Mouse (Mus musculus): ENCODE measurements around the gene Ank2. TPM values are rescaled to one million over a fixed set of nuclear protein-coding genes. Genes with fewer than 3 reads are reported as not detected.
"Not testable (repeated sequence)": the region's sequence is repeated elsewhere in the genome, so short reads cannot be mapped to it uniquely, and the experiment has no call there.

Ank2 gene
- total RNA-seq, 1 experiment from 2014 or later, result 0.12 TPM

DNA sequence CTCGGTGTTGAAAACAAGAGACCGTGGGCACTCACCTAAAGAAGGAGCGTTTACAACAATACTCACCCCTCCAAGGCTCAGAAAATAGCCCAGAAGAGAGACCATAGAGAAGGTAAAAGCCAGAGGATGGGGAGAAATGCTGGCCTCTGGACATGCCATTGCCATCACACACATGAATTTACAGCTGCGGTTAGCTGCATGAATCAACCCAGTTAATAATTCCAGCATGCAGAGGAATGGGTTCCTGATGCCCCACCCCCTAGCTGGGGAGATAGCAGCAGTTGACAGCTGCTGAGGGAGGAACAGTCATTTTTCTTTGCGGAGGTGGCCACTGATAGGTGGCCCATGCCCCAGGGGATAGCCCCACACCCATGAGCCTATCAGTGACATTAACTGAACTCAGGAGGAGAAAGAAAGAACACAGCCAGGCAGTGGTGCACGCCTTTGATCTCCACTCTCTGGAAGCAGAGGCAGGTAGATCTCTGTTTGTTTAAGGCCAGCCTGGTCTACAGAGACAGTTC is 124.9 kb downstream of the Ank2 start:
- ATAC-seq (ENCODE audit: extremely low read depth, insufficient number of reproducible peaks, low FRiP score, poor library complexity, severe bottlenecking), result no peak

DNA sequence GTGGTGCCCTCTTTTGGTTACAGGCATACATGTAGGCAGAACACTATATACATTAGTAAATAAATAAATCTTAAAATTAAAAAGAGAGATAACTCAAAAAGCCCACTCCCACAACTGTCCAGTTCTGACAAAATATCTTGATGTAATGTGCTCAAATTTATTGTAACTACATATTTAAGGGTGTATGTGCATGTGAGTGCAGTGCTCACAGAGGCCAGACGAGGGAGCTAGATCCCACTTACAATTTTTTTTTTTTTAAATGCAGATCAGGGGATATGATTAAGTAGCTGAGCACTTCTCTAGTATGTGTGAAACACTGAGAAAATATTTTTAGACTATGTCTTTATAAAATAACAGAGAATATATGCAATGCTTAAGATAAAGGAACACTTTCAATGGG is 127.4 kb downstream of the Ank2 start:
- no peak for ATAC-seq (ENCODE audit: extremely low read depth, insufficient number of reproducible peaks, low FRiP score, poor library complexity, severe bottlenecking)

DNA sequence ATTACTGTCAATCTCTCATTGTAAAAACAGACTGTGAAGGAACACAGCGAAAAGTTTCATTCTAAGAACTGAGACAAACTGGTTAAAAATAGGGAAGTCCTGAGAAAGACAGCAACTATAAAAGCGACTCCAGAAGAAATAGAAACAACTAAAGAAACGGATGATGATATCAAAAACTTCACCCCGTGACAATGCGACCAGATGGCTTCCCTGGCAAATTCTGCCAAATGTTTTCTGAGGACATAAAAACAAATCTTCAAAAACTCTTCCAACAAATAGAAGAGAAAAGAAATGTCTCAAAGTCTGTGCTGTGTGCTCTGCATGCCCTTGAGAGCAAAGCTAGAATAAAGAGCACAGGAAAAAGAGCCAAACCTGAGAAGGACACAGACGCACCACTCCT is 129.6 kb downstream of the Ank2 start:
- no peak for ATAC-seq (ENCODE audit: extremely low read depth, insufficient number of reproducible peaks, low FRiP score, poor library complexity, severe bottlenecking)

DNA sequence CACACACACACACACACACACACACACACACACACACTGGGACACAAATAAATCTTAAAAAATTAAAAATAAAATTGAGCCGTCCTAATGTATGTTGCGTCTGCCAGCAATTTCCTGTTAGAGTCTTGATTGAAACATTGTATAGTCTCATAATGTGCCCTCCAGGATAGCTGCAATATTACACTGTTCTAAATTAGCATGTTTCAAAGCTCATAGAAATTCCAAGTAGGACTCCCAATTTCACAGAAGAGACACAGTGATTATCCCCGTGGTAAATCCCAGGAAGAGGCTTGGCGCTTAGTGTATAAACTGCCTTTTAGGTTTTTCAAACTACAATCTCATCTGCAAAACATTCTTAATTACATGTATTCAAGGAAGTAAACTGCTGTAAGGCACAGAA is 131.7 kb downstream of the Ank2 start:
- no peak for ATAC-seq (ENCODE audit: extremely low read depth, insufficient number of reproducible peaks, low FRiP score, poor library complexity, severe bottlenecking)

DNA sequence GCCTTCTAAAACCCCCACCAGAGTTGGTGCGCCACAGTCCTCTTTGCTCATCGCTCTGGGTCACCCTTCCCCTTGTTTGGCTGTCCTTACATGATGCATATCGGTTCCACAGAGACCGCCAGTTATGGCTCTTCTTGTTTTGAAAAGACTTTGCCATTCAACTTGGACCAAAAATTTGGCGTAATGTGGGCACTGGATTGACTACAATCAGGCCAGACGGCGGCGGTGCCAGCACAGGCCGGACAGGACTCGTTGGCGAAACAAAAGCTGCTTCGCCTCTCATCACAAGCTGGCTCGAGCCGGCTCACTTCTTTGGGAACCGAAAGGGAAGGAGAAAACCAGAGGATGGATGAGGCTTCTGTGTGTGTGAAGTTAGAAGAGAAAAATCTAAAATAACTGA is 135.6 kb downstream of the Ank2 start:
- ATAC-seq (ENCODE audit: extremely low read depth, insufficient number of reproducible peaks, low FRiP score, poor library complexity, severe bottlenecking), result no peak

DNA sequence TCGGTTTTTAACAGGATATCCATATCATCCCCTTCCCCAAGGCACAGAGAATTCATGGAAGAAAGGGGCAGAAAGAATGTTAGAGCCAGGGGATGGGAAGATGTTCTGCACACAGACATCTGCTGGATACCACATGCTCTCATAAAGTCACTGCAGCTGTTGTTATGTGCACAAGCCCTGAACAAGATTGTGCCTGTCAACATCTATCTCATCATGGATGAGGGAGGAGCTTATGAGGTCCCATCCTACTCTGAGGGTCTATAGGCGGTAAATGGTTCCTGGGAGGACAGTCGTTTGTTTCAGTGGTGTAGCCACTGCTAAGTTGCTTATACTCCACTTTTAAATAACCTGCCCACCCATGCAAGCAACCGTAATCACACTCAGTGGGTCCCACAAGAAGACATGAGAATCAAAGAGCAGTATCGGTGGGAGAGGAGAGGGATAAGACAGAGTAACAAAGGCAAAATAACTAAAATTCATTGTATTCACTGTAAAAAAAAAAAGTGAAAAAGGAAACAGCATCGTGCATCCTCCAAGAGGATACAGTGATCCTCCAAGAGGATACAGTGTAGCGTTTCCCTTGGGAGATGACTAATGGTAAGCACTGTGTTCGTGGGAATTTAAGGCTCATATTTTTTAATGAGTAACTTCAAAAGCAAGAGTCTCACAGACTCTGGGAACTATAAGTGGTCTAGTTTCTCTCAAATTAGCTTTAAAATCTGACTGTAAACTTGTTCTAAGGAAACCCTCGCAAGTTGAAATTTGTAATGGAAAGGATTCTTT is 136.3 kb downstream of the Ank2 start:
- no peak for ATAC-seq (ENCODE audit: extremely low read depth, insufficient number of reproducible peaks, low FRiP score, poor library complexity, severe bottlenecking)

DNA sequence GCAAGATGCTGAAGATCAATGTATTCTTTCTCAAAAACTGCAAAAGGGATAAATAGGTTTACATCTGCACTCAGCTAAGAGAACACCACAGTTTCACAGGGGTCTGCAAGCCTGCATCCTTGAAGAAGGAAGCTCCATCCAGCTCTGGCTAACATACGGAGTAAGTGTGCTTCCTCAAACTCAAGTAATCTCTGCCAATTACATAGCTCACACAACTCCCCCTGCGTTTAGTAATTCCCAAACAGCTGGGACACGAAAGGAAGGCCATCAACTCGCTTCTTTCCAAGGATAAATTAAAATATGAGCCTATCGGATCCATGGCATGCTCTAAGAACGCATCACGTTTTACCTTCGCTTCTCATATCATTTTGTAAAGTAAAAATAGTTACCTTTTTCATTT is 137.3 kb downstream of the Ank2 start:
- ATAC-seq (ENCODE audit: extremely low read depth, insufficient number of reproducible peaks, low FRiP score, poor library complexity, severe bottlenecking), result no peak

DNA sequence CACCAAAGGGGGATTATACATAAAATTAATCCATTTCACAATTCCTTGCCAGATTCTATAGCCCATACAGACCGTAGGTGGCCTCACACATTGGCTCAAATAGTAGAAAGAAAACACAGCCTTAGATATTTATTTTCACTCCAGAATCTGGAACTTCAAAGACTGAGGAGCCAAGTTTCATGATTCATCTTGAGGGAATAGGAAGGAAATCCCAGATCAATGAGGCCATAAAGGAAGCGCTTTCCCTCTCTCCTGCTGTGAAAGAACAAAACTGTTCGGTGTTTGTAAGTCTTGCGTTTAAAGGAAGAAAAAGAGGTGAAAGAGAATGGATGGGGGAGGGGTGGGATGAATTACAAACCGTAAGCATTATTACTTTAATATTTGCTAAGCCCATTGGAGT is 137.8 kb downstream of the Ank2 start:
- no peak for ATAC-seq (ENCODE audit: extremely low read depth, insufficient number of reproducible peaks, low FRiP score, poor library complexity, severe bottlenecking)

DNA sequence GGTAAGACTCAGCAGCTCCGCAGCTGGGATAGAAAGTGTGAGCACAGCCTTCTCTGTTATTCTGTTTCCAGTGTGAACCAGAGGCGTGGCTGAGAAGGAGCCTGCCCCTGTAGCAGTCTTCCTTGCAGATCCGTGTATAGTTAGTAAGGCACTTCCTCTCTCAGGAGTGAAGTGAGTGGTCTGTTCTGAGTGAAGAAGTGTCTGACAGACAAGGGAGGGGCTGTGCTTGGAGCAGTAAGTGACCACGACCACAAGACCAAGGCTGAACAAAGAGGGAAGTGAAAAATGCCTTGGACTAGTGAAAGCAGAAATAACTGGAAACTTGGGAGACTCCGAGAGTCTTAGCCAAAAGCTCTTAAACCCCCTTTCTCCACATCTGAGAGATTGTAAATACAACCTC is 143.9 kb downstream of the Ank2 start:
- ATAC-seq (ENCODE audit: extremely low read depth, insufficient number of reproducible peaks, low FRiP score, poor library complexity, severe bottlenecking), result 0 out of 2 replicates have a peak, but pooled peaks have one; percentile 13

DNA sequence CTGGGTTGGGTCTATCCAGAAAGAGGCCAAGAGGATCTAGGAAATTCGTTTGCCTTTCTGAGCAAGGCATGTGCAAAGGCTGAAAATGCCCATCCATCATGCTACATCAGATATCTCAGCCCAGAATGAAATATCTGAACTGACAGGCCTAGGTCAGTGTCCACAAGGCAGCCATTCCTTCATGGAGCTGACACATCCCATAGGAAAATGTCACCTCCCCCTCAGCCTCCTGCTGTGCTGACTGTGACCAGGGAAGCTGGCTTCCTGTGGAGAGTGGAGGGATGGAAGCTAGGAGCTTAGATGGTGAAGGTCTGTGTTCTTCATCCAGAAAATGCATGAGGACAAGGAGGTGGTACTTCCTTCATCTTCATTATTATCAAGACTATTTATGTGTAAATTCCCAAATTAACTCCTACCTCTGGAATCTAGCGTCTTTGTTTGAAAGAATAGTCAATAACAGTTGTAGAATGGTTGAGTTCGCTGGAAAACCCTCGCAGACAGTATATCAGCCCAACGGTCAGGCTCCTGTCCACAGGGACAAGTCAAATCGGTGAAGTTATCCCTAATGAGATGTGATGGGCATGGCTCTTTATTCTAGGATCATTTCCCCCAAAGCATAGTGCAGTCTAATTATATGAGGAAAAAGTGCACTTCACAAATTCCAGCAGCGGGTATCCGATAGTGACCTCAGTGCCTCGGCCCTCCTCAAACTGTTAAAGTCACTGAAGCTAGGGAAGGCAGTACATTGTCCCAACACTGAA is 148.4 kb downstream of the Ank2 start:
- ATAC-seq (ENCODE audit: extremely low read depth, insufficient number of reproducible peaks, low FRiP score, poor library complexity, severe bottlenecking), result no peak

DNA sequence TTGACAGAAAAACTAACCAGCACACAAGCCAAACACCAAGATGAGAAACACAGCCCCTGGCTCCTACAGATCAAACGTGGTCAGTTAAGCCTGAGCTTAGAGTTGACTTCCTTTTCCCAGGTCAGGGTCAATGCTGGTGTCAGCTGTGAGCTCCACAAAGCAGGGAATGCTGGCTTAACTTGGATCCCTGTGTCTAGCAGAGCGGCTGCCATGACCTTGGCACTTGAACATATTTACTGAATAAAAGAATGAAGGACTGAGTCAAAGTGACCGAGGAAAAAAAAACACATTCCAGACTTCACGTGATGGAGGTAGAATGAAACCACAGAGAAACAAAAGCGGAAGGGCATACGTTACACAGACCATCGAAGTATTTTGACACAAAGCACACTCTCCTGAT is 150.2 kb downstream of the Ank2 start:
- no peak for ATAC-seq (ENCODE audit: extremely low read depth, insufficient number of reproducible peaks, low FRiP score, poor library complexity, severe bottlenecking)

DNA sequence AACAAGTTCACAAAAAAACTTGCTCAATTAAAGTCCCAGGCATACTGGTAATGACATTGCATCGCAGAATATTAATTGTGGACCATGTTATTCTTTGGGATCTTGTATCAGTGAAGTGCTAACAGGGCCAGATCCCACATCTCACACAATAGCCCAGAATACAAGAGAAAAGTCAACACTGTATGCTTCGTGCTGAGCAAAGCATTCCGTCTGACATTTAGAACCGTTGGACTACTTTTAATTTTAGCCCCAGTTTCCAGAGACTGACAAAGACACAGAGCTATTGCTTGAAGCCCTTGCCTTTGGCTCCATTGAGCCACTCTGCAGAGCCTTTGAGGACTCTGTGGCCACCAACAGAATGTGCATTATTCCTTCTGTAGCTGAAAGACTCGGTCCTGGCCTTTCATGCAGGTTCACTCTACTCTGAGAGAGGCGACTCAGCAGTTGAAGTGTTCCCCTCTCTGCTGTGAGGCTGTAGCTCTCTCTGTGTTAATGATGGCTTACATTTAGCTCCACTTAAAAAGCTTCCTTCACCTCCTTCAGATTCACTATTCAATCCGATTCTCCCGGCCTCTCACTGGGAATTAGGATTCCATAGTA is 153.2 kb downstream of the Ank2 start:
- no peak for ATAC-seq (ENCODE audit: extremely low read depth, insufficient number of reproducible peaks, low FRiP score, poor library complexity, severe bottlenecking)

DNA sequence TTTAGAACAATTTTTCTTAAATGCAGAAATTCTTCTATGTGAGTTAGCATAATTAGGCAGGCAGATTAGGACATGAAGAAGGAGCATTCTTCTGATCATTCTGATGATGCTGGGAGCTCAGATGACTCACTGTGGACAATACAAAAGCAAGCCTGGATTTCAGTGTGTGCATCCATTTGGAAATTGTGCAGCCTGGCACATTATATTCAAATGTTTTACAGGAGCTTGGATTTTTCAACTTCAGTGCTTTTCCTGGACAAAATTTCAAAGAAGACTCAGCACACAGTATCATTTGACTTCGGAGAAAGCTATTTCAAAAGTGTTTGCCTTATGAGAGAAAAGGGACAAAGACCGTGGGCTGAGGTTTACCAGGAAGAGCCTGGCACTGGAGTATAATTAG is 157.8 kb downstream of the Ank2 start:
- no peak for ATAC-seq (ENCODE audit: extremely low read depth, insufficient number of reproducible peaks, low FRiP score, poor library complexity, severe bottlenecking)

DNA sequence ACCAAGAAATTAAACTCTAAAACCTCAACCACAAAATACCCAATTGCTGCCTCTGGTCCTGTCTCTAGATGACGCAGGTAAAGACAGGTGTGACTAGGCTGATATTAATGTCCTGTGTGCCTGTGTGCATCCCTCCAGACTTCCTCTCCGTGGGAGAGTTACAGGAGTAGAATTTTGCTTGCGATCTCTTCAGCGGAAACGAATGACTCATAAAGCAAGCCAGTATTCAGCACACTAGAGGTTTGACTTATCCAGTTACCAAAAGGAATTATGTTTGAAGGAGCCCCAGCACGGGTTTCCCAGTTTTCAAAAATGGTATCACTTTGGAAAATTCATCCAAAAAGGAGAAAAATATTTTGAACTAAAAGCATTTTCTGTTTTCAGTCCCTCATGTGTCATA is 164.3 kb downstream of the Ank2 start:
- no peak for ATAC-seq (ENCODE audit: extremely low read depth, insufficient number of reproducible peaks, low FRiP score, poor library complexity, severe bottlenecking)

DNA sequence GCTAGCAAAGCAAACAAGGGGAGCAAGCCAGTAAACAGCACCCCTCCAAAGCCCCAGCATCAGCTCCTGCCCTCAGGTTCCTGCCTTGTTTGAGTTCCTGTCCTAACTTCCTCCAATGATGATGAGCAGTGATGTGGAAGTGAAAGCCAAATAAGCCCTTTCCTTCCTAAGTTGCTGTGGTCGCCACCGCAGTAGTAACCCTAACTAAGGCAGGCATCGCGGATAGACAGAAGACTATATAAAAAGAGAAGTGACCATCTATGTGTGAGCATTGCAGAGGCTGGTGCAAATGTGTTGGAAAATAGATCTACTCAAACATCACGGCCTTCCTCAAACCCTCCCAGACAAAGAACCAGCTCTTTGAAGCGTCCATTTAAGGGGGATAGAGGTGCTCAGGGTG is 167.6 kb downstream of the Ank2 start:
- ATAC-seq (ENCODE audit: extremely low read depth, insufficient number of reproducible peaks, low FRiP score, poor library complexity, severe bottlenecking), result no peak

DNA sequence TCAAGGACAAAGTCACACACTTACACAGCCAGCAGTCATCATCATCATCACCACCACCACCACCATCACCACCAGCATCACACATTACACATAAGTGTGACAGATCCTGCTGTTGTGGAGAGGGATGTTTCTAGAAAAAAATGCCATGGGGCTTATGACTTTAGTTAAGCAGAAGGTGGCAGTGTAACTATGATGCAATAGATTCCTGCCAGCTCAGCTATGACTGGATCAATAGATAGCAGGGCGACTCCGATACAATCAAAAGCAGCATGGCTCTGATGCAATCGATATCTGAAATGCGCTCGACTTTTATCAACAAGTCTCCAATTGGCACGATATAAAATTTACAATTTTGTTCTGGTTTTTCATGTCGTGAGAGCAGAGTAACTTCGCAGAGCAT is 172.8 kb downstream of the Ank2 start:
- ATAC-seq (ENCODE audit: extremely low read depth, insufficient number of reproducible peaks, low FRiP score, poor library complexity, severe bottlenecking), result no peak

DNA sequence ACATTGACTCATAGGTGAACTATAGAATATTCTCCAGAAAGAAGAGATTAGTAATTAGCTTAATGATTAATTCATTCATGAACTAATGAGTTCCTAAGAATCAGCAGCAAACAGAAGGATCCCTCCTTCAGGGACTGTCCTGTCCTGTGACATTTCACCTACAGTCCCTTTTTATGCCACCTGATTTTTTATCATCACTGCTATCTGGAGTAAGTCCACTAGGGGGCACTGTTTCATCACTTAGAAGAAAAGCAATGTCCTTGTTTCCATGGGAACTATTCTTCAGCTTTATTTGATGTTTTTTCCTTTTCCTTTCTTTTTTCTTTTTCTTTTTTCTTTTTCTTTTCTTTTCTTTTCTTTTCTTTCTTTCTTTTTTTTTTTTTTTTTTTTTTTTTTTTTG is 176.3 kb downstream of the Ank2 start:
- ATAC-seq (ENCODE audit: extremely low read depth, insufficient number of reproducible peaks, low FRiP score, poor library complexity, severe bottlenecking), result no peak

DNA sequence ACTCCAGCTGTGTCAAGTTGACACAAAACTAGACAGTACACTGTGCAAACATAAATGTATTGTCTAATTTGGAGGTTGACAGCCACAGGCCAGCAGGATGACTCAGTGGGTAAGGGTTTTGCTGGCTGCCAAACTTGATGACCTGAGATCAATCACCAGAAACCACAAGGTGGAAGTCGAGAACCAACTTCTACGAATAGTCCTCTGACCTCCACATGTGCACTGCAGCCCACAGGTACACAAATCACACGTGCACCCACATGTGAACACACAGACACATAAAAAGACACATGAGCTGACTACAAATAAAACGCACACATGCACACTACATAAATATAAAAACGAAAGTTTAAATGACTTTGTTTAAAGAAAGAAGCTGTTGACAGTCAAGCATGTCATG is 177.5 kb downstream of the Ank2 start:
- ATAC-seq (ENCODE audit: extremely low read depth, insufficient number of reproducible peaks, low FRiP score, poor library complexity, severe bottlenecking), result no peak

DNA sequence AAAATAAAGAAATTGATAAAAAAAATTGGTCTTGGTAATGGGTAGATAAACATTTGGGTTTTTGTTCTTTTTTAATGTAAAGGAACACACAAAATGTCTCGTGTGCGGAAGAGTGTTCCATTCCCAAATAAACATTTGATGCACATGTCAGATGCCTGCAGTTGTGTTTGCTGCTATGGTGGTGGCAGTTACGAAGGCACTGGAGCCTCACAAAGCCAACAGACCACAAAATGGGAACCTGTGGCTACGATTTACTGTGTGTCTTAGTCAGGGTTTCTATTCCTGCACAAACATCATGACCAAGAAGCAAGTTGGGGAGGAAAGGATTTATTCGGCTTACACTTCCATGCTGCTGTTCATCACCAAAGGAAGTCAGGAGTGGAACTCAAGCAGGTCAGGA is 178.1 kb downstream of the Ank2 start:
- ATAC-seq (ENCODE audit: extremely low read depth, insufficient number of reproducible peaks, low FRiP score, poor library complexity, severe bottlenecking), result not testable (repeated sequence)

DNA sequence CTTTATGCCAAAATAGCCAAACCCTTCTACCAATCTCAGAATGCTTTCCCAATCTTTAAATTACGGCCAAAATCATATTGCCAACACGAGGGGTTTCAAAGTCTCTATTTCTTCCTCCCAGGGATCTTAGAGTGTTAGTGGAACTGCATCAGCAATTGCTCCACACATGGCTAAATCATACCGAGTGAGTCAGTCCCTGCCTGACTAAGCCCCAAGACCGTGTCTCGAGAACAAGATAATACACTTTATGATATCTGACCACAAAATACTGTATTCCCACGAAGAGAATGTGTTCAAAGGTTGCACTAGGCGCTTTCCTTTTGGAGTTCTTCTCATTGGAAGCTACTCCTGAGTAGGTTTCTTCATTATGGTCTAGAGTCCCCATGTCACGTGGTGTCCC is 178.8 kb downstream of the Ank2 start:
- no peak for ATAC-seq (ENCODE audit: extremely low read depth, insufficient number of reproducible peaks, low FRiP score, poor library complexity, severe bottlenecking)

All from neutrophil, adult 5-6 weeks (primary cell).